Mouse (Mus musculus): ENCODE measurements around the gene Cdh24. TPM values are rescaled to one million over a fixed set of nuclear protein-coding genes. Genes with fewer than 3 reads are reported as not detected.

Cdh24 gene
- polyA plus RNA-seq, 1 experiment from 2014 or later, result 12.2 TPM

GRCm38 (mm10) chr14:54660009-54660408 lies 18.8 kb upstream of the Cdh24 start:
- no peak overlapping the region for H3K27ac ChIP-seq (replicated peaks)
- no peak for ATAC-seq (ENCODE audit: low FRiP score, low read depth)
- no peak overlapping the region for H3K4me2 ChIP-seq
- H3K4me3 ChIP-seq, result no peak overlapping the region
- no peak overlapping the region for H3K9ac ChIP-seq
- peaks cover 89% of the 10 kb centered on the region for H3K36me3 ChIP-seq
- 91% methylated on average over 2 of the region's 2 CpGs for WGBS
- no peaks in the 10 kb centered on the region for H3K4me1 ChIP-seq (replicated peaks)
- no peaks in the 10 kb centered on the region for H3K27me3 ChIP-seq
- no peaks in the 10 kb centered on the region for H3K9me3 ChIP-seq

- WGBS, result 0% methylated on average over 12 of the region's 12 CpGs
- Histone ChIP-seq H3K4me1 (replicated peaks) (peaks cover 48% of the 10 kb centered on the region), H3K36me3 (peaks cover 59% of the 10 kb centered on the region), H3K9ac (peak overlapping the region; percentile 84), H3K4me3 (peak overlapping the region; percentile 67), H3K4me2 (peak overlapping the region; percentile 92), H3K9me3 (no peaks in the 10 kb centered on the region), H3K27ac (replicated peaks) (peak overlapping the region; percentile 87), H3K27me3 (no peaks in the 10 kb centered on the region)
- peak; percentile 86 for ATAC-seq (ENCODE audit: low FRiP score, low read depth)
Observed at GRCm38 (mm10) chr14:54653496-54653895, 12.3 kb upstream of the Cdh24 start.

GRCm38 (mm10) chr14:54652787-54653186 lies 11.6 kb upstream of the Cdh24 start:
- 0 out of 2 replicates have a peak, but pooled peaks have one; percentile 11 for ATAC-seq (ENCODE audit: low FRiP score, low read depth)
- no peaks in the 10 kb centered on the region for H3K9me3 ChIP-seq
- peak overlapping the region; percentile 84 for H3K9ac ChIP-seq
- peaks cover 59% of the 10 kb centered on the region for H3K36me3 ChIP-seq
- peak overlapping the region; percentile 92 for H3K4me2 ChIP-seq
- 0% methylated on average over 7 of the region's 7 CpGs for WGBS
- H3K4me3 ChIP-seq, result peak overlapping the region; percentile 67
- no peaks in the 10 kb centered on the region for H3K27me3 ChIP-seq
- H3K4me1 ChIP-seq (replicated peaks), result peaks cover 55% of the 10 kb centered on the region
- peak overlapping the region; percentile 87 for H3K27ac ChIP-seq (replicated peaks)

- peak overlapping the region; percentile 6; the same call in 1 of the 2 replicates for H3K4me3 ChIP-seq
Observed at GRCm38 (mm10) chr14:54651556-54651955, 10.4 kb upstream of the Cdh24 start.

GRCm38 (mm10) chr14:54650621-54651454 lies 9.7 kb upstream of the Cdh24 start:
- WGBS, result 64% methylated on average over 23 of the region's 23 CpGs

More at GRCm38 (mm10) chr14:54651556-54651955, 10.4 kb upstream of the Cdh24 start:
- Histone ChIP-seq H3K9ac (0 out of 2 replicates have a peak overlapping the region, but pooled peaks have one; percentile 21), H3K4me1 (replicated peaks) (peaks cover 55% of the 10 kb centered on the region), H3K9me3 (no peaks in the 10 kb centered on the region), H3K27ac (replicated peaks) (peak overlapping the region; percentile 22; the same call in 1 of the 2 replicates), H3K36me3 (peaks cover 59% of the 10 kb centered on the region), H3K27me3 (no peaks in the 10 kb centered on the region), H3K4me2 (peak overlapping the region; percentile 92)
- 73% methylated on average over 4 of the region's 4 CpGs for WGBS
- ATAC-seq (ENCODE audit: low FRiP score, low read depth), result no peak; the same call in 1 of the 2 replicates

GRCm38 (mm10) chr14:54647900-54648299 lies 6.7 kb upstream of the Cdh24 start:
- Histone ChIP-seq H3K27ac (replicated peaks) (no peak overlapping the region), H3K27me3 (no peaks in the 10 kb centered on the region), H3K9me3 (no peaks in the 10 kb centered on the region), H3K9ac (no peak overlapping the region), H3K36me3 (peaks cover 82% of the 10 kb centered on the region), H3K4me1 (replicated peaks) (peaks cover 47% of the 10 kb centered on the region), H3K4me2 (no peak overlapping the region), H3K4me3 (no peak overlapping the region)
- WGBS, result 80% methylated on average over 4 of the region's 4 CpGs
- ATAC-seq (ENCODE audit: low FRiP score, low read depth), result no peak

More at GRCm38 (mm10) chr14:54650621-54651454, 9.7 kb upstream of the Cdh24 start:
- Histone ChIP-seq H3K4me3 (peak overlapping the region; percentile 6; the same call in 1 of the 2 replicates), H3K27ac (replicated peaks) (peak overlapping the region; percentile 22; the same call in 1 of the 2 replicates), H3K9me3 (no peaks in the 10 kb centered on the region), H3K4me2 (peak overlapping the region; percentile 92), H3K36me3 (peaks cover 59% of the 10 kb centered on the region), H3K9ac (no peak overlapping the region), H3K4me1 (replicated peaks) (peaks cover 55% of the 10 kb centered on the region), H3K27me3 (no peaks in the 10 kb centered on the region)
- ATAC-seq (ENCODE audit: low FRiP score, low read depth), result peak; percentile 31

- no peak for ATAC-seq (ENCODE audit: low FRiP score, low read depth)
- 94% methylated on average over 8 of the region's 8 CpGs for WGBS
Observed at GRCm38 (mm10) chr14:54646898-54647636, 5.9 kb upstream of the Cdh24 start.

GRCm38 (mm10) chr14:54646455-54646854 lies 5.3 kb upstream of the Cdh24 start:
- Histone ChIP-seq H3K9ac (no peak overlapping the region), H3K4me1 (replicated peaks) (peaks cover 40% of the 10 kb centered on the region), H3K36me3 (peaks cover 86% of the 10 kb centered on the region), H3K4me2 (no peak overlapping the region), H3K27me3 (no peaks in the 10 kb centered on the region), H3K27ac (replicated peaks) (no peak overlapping the region), H3K4me3 (no peak overlapping the region), H3K9me3 (no peaks in the 10 kb centered on the region)
- no peak for ATAC-seq (ENCODE audit: low FRiP score, low read depth)
- 96% methylated on average over 17 of the region's 17 CpGs for WGBS

More at GRCm38 (mm10) chr14:54646898-54647636, 5.9 kb upstream of the Cdh24 start:
- H3K9ac ChIP-seq, result no peak overlapping the region
- no peak overlapping the region for H3K27ac ChIP-seq (replicated peaks)
- H3K27me3 ChIP-seq, result no peaks in the 10 kb centered on the region
- H3K4me3 ChIP-seq, result no peak overlapping the region
- no peak overlapping the region for H3K4me2 ChIP-seq
- H3K36me3 ChIP-seq, result peaks cover 90% of the 10 kb centered on the region
- H3K4me1 ChIP-seq (replicated peaks), result peaks cover 43% of the 10 kb centered on the region
- no peaks in the 10 kb centered on the region for H3K9me3 ChIP-seq

GRCm38 (mm10) chr14:54644294-54644693 lies 3.1 kb upstream of the Cdh24 start:
- Histone ChIP-seq H3K4me2 (no peak overlapping the region), H3K9ac (no peak overlapping the region), H3K4me1 (replicated peaks) (peaks cover 30% of the 10 kb centered on the region), H3K27me3 (no peaks in the 10 kb centered on the region), H3K9me3 (no peaks in the 10 kb centered on the region), H3K36me3 (peaks cover 69% of the 10 kb centered on the region), H3K27ac (replicated peaks) (no peak overlapping the region), H3K4me3 (no peak overlapping the region)
- no peak for ATAC-seq (ENCODE audit: low FRiP score, low read depth)
- 95% methylated on average over 9 of the region's 9 CpGs for WGBS

GRCm38 (mm10) chr14:54643011-54643410 lies 1.8 kb upstream of the Cdh24 start:
- Histone ChIP-seq H3K27ac (replicated peaks) (no peak overlapping the region), H3K36me3 (peaks cover 58% of the 10 kb centered on the region), H3K4me1 (replicated peaks) (peaks cover 32% of the 10 kb centered on the region), H3K4me2 (no peak overlapping the region), H3K4me3 (no peak overlapping the region), H3K9me3 (no peaks in the 10 kb centered on the region), H3K27me3 (no peaks in the 10 kb centered on the region), H3K9ac (no peak overlapping the region)
- ATAC-seq (ENCODE audit: low FRiP score, low read depth), result no peak
- WGBS, result 81% methylated on average over 2 of the region's 2 CpGs

- WGBS, result 79% methylated on average over 25 of the region's 25 CpGs
- Histone ChIP-seq H3K4me1 (replicated peaks) (peaks cover 30% of the 10 kb centered on the region), H3K9me3 (no peaks in the 10 kb centered on the region), H3K36me3 (peaks cover 52% of the 10 kb centered on the region), H3K9ac (no peak overlapping the region), H3K4me2 (no peak overlapping the region), H3K27me3 (no peaks in the 10 kb centered on the region), H3K27ac (replicated peaks) (peak overlapping the region; percentile 45; the same call in 1 of the 2 replicates), H3K4me3 (no peak overlapping the region)
- no peak for ATAC-seq (ENCODE audit: low FRiP score, low read depth)
Observed at GRCm38 (mm10) chr14:54642224-54642944, 1.2 kb upstream of the Cdh24 start.

All from hindbrain, embryonic 15.5 days (tissue).